Mouse (Mus musculus) right cerebral cortex, postnatal 25 days (tissue): ENCODE measurements at regions not wholly inside any gene's neighbourhood (a gene's known extent, or its start where the extent isn't known, plus 50 kb on each side); places are given as distances from the start of the nearest gene placed in this dataset.

Experiments
- DNase-seq: peaks from one replicate; pipeline ENCODE4 v3.0.0; 2022

- DNase-seq, result no peak
Observed at GRCm38 (mm10) chr11:57958233-57958632, 50.6 kb upstream of the Larp1 start.

GRCm38 (mm10) chr11:57956909-57957308, 52.0 kb upstream of the Larp1 start:
- no peak for DNase-seq

GRCm38 (mm10) chr11:57956076-57956475, 52.8 kb upstream of the Larp1 start:
- DNase-seq, result no peak

- no peak for DNase-seq
Observed at GRCm38 (mm10) chr11:57955476-57955875, 53.4 kb upstream of the Larp1 start.

GRCm38 (mm10) chr11:57954510-57955184, 54.2 kb upstream of the Larp1 start:
- no peak for DNase-seq

- DNase-seq, result no peak
Observed at GRCm38 (mm10) chr11:57953694-57954093, 55.2 kb upstream of the Larp1 start.

- no peak for DNase-seq
Observed at GRCm38 (mm10) chr11:57952619-57953018, 56.2 kb upstream of the Larp1 start.

- DNase-seq, result no peak
Observed at GRCm38 (mm10) chr11:57951541-57952326, 57.1 kb upstream of the Larp1 start.

- DNase-seq, result no peak
Observed at GRCm38 (mm10) chr11:57950989-57951388, 57.9 kb upstream of the Larp1 start.

- DNase-seq, result no peak
Observed at GRCm38 (mm10) chr11:57949067-57949466, 59.8 kb upstream of the Larp1 start.

- DNase-seq, result no peak
Observed at GRCm38 (mm10) chr11:57947347-57947746, 61.5 kb upstream of the Larp1 start.

- DNase-seq, result peak; percentile 81
Observed at GRCm38 (mm10) chr11:57934391-57934850, 74.4 kb upstream of the Larp1 start.

- DNase-seq, result no peak
Observed at GRCm38 (mm10) chr11:57933065-57933464, 75.8 kb upstream of the Larp1 start.

- no peak for DNase-seq
Observed at GRCm38 (mm10) chr11:57929506-57929905, 79.4 kb upstream of the Larp1 start.

GRCm38 (mm10) chr11:57920263-57920662, 87.6 kb upstream of the Hand1 start:
- DNase-seq, result no peak

- DNase-seq, result no peak
Observed at GRCm38 (mm10) chr11:57918447-57919059, 85.9 kb upstream of the Hand1 start.

- no peak for DNase-seq
Observed at GRCm38 (mm10) chr11:57917974-57918373, 85.4 kb upstream of the Hand1 start.

- no peak for DNase-seq
Observed at GRCm38 (mm10) chr11:57916016-57916415, 83.4 kb upstream of the Hand1 start.

- DNase-seq, result no peak
Observed at GRCm38 (mm10) chr11:57913801-57914560, 81.4 kb upstream of the Hand1 start.

GRCm38 (mm10) chr11:57913020-57913699, 80.5 kb upstream of the Hand1 start:
- no peak for DNase-seq

- no peak for DNase-seq
Observed at GRCm38 (mm10) chr11:57911698-57912283, 79.2 kb upstream of the Hand1 start.

- DNase-seq, result no peak
Observed at GRCm38 (mm10) chr11:57904216-57904615, 71.6 kb upstream of the Hand1 start.
